Mouse (Mus musculus): Measurements from ENCODE around the gene Actl6b. TPM values are rescaled to one million over a fixed set of nuclear protein-coding genes. Genes with fewer than 3 reads are reported as not detected.
"Not testable (repeated sequence)": the region's sequence is repeated elsewhere in the genome, so short reads cannot be mapped to it uniquely, and the experiment has no call there.

Actl6b gene
- polyA plus RNA-seq, 1 experiment from 2014 or later: not detected

GRCm38 (mm10) chr5:137600281-137600618 is 46.9 kb downstream of the Actl6b start:
- Histone ChIP-seq H3K36me3 (peaks cover 23% of the 10 kb centered on the region), H3K27me3 (ENCODE audit: insufficient read depth, poor library complexity, severe bottlenecking) (no peaks in the 10 kb centered on the region), H3K9me3 (no peaks in the 10 kb centered on the region), H3K27ac (peak overlapping the region; percentile 96), H3K4me3 (peak overlapping the region; percentile 85), H3K4me1 (peaks cover 24% of the 10 kb centered on the region)
- DNase-seq (ENCODE audit: low spot score): no peak
- 3% methylated on average over 19 of the region's 19 CpGs for WGBS

- Histone ChIP-seq H3K36me3 (peaks cover 26% of the 10 kb centered on the region), H3K4me1 (peaks cover 24% of the 10 kb centered on the region), H3K27ac (peak within 1 kb of the TSS; percentile 96), H3K9me3 (no peaks in the 10 kb centered on the region), H3K4me3 (peak within 1 kb of the TSS; percentile 85), H3K27me3 (ENCODE audit: insufficient read depth, poor library complexity, severe bottlenecking) (no peaks in the 10 kb centered on the region)
- DNase-seq (ENCODE audit: low spot score): peak; percentile 99
- under 1% methylated on average over 41 of the region's 41 CpGs for WGBS
These were observed 47.5 kb downstream of the Actl6b start, which contains the start of gene Mospd3 for GRCm38 (mm10) chr5:137600619-137601364. Mospd3 (minus strand) TSS chr5:137601058.

- peaks cover 31% of the 10 kb centered on the region for H3K36me3 ChIP-seq
- H3K4me3 ChIP-seq: peak overlapping the region; percentile 85
- under 1% methylated on average over 22 of the region's 22 CpGs for WGBS
- H3K27ac ChIP-seq: peak overlapping the region; percentile 96
- no peaks in the 10 kb centered on the region for H3K9me3 ChIP-seq
- H3K27me3 ChIP-seq (ENCODE audit: insufficient read depth, poor library complexity, severe bottlenecking): no peaks in the 10 kb centered on the region
- no peak for DNase-seq (ENCODE audit: low spot score)
- peaks cover 24% of the 10 kb centered on the region for H3K4me1 ChIP-seq
These were observed 48.0 kb downstream of the Actl6b start for GRCm38 (mm10) chr5:137601365-137601729.

GRCm38 (mm10) chr5:137607860-137608653 is 54.7 kb downstream of the Actl6b start:
- Histone ChIP-seq H3K4me1 (peaks cover 50% of the 10 kb centered on the region), H3K27me3 (ENCODE audit: insufficient read depth, poor library complexity, severe bottlenecking) (peaks cover 16% of the 10 kb centered on the region), H3K4me3 (peak overlapping the region; percentile 52), H3K36me3 (peaks cover 41% of the 10 kb centered on the region), H3K9me3 (no peaks in the 10 kb centered on the region), H3K27ac (peak overlapping the region; percentile 72)
- no peak for DNase-seq (ENCODE audit: low spot score)
- 17% methylated on average over 26 of the region's 26 CpGs for WGBS

GRCm38 (mm10) chr5:137608654-137609190 is 55.4 kb downstream of the Actl6b start:
- Histone ChIP-seq H3K4me1 (peaks cover 57% of the 10 kb centered on the region), H3K27me3 (ENCODE audit: insufficient read depth, poor library complexity, severe bottlenecking) (peaks cover 16% of the 10 kb centered on the region), H3K4me3 (peak overlapping the region; percentile 52), H3K27ac (peak overlapping the region; percentile 72), H3K9me3 (no peaks in the 10 kb centered on the region), H3K36me3 (peaks cover 39% of the 10 kb centered on the region)
- DNase-seq (ENCODE audit: low spot score): no peak
- WGBS: 15% methylated on average over 23 of the region's 23 CpGs

GRCm38 (mm10) chr5:137609292-137609691 is 56.0 kb downstream of the Actl6b start:
- 61% methylated on average over 3 of the region's 3 CpGs for WGBS
- no peak for DNase-seq (ENCODE audit: low spot score)
- Histone ChIP-seq H3K9me3 (no peaks in the 10 kb centered on the region), H3K27me3 (ENCODE audit: insufficient read depth, poor library complexity, severe bottlenecking) (peaks cover 16% of the 10 kb centered on the region), H3K4me1 (peaks cover 60% of the 10 kb centered on the region), H3K36me3 (peaks cover 34% of the 10 kb centered on the region), H3K27ac (peak overlapping the region; percentile 93; the same call in 1 of the 2 replicates), H3K4me3 (peak overlapping the region; percentile 52; the same call in 1 of the 2 replicates)

- DNase-seq (ENCODE audit: low spot score): no peak
- peak overlapping the region; percentile 54 for H3K4me3 ChIP-seq
- peaks cover 60% of the 10 kb centered on the region for H3K4me1 ChIP-seq
- 58% methylated on average over 4 of the region's 4 CpGs for WGBS
- H3K27ac ChIP-seq: peak overlapping the region; percentile 93
- H3K9me3 ChIP-seq: no peaks in the 10 kb centered on the region
- H3K27me3 ChIP-seq (ENCODE audit: insufficient read depth, poor library complexity, severe bottlenecking): peaks cover 16% of the 10 kb centered on the region
- peaks cover 29% of the 10 kb centered on the region for H3K36me3 ChIP-seq
These were observed 56.7 kb downstream of the Actl6b start for GRCm38 (mm10) chr5:137610056-137610455.

GRCm38 (mm10) chr5:137610548-137611244 is 57.4 kb downstream of the Actl6b start:
- Histone ChIP-seq H3K4me3 (peak overlapping the region; percentile 54), H3K27ac (peak overlapping the region; percentile 93), H3K4me1 (peaks cover 60% of the 10 kb centered on the region), H3K27me3 (ENCODE audit: insufficient read depth, poor library complexity, severe bottlenecking) (peaks cover 16% of the 10 kb centered on the region), H3K36me3 (peaks cover 22% of the 10 kb centered on the region), H3K9me3 (no peaks in the 10 kb centered on the region)
- peak; percentile 88 for DNase-seq (ENCODE audit: low spot score)
- 9% methylated on average over 12 of the region's 12 CpGs for WGBS

GRCm38 (mm10) chr5:137611245-137611602 is 57.9 kb downstream of the Actl6b start:
- H3K36me3 ChIP-seq: peaks cover 17% of the 10 kb centered on the region
- DNase-seq (ENCODE audit: low spot score): peak; percentile 85
- peaks cover 60% of the 10 kb centered on the region for H3K4me1 ChIP-seq
- no peaks in the 10 kb centered on the region for H3K9me3 ChIP-seq
- H3K27me3 ChIP-seq (ENCODE audit: insufficient read depth, poor library complexity, severe bottlenecking): peaks cover 16% of the 10 kb centered on the region
- peak overlapping the region; percentile 54 for H3K4me3 ChIP-seq
- H3K27ac ChIP-seq: peak overlapping the region; percentile 93
- WGBS: 0% methylated on average over 6 of the region's 6 CpGs

GRCm38 (mm10) chr5:137613076-137613475 is 59.8 kb downstream of the Actl6b start:
- Histone ChIP-seq H3K27ac (peak overlapping the region; percentile 93), H3K9me3 (no peaks in the 10 kb centered on the region), H3K36me3 (no peaks in the 10 kb centered on the region), H3K4me1 (peaks cover 56% of the 10 kb centered on the region), H3K27me3 (ENCODE audit: insufficient read depth, poor library complexity, severe bottlenecking) (peaks cover 15% of the 10 kb centered on the region), H3K4me3 (no peak overlapping the region)
- WGBS: 69% methylated on average over 5 of the region's 5 CpGs
- no peak for DNase-seq (ENCODE audit: low spot score)

GRCm38 (mm10) chr5:137613550-137613949 is 60.2 kb downstream of the Actl6b start, which contains the start of gene Pcolce:
Pcolce (minus strand) TSS chr5:137613784.
- H3K4me1 ChIP-seq: peaks cover 51% of the 10 kb centered on the region
- H3K27ac ChIP-seq: peak within 1 kb of the TSS; percentile 93
- 32% methylated on average over 11 of the region's 11 CpGs for WGBS

GRCm38 (mm10) chr5:137614921-137615320 is 61.6 kb downstream of the Actl6b start:
- not testable (repeated sequence) for H3K4me3 ChIP-seq; H3K9me3 ChIP-seq; H3K36me3 ChIP-seq; DNase-seq (ENCODE audit: low spot score); H3K27ac ChIP-seq
- peaks cover 42% of the 10 kb centered on the region for H3K4me1 ChIP-seq
- peaks cover 18% of the 10 kb centered on the region for H3K27me3 ChIP-seq (ENCODE audit: insufficient read depth, poor library complexity, severe bottlenecking)
- 87% methylated on average over 2 of the region's 2 CpGs for WGBS

More at GRCm38 (mm10) chr5:137613550-137613949, 60.2 kb downstream of the Actl6b start, which contains the start of gene Pcolce:
- no peak within 1 kb of the TSS for H3K4me3 ChIP-seq
- DNase-seq (ENCODE audit: low spot score): no peak
- H3K9me3 ChIP-seq: no peaks in the 10 kb centered on the region
- H3K36me3 ChIP-seq: no peaks in the 10 kb centered on the region
- H3K27me3 ChIP-seq (ENCODE audit: insufficient read depth, poor library complexity, severe bottlenecking): peaks cover 12% of the 10 kb centered on the region
